Mouse (Mus musculus): ENCODE data around the gene Ybx2.

The Ybx2 gene

GRCm38 (mm10) chr11:69961841-69962240, 26.2 kb downstream of the Ybx2 start:
- no peak for TF ChIP-seq GATA4 (IDR thresholded peaks at IDR 0.05; ENCODE audit: insufficient replicate concordance, low read length)

- no peak for TF ChIP-seq GATA4 (IDR thresholded peaks at IDR 0.05; ENCODE audit: insufficient replicate concordance, low read length)
Observed at GRCm38 (mm10) chr11:69964650-69965270, 29.2 kb downstream of the Ybx2 start, which contains the start of gene Cldn7. Gene Cldn7 (plus strand): TSS chr11:69964779.

- no peak for TF ChIP-seq GATA4 (IDR thresholded peaks at IDR 0.05; ENCODE audit: insufficient replicate concordance, low read length)
Observed at GRCm38 (mm10) chr11:69965271-69966005, 29.8 kb downstream of the Ybx2 start.

- no peak; the same call in 1 of the 2 replicates for TF ChIP-seq GATA4 (IDR thresholded peaks at IDR 0.05; ENCODE audit: insufficient replicate concordance, low read length)
Observed at GRCm38 (mm10) chr11:69966006-69966859, 30.6 kb downstream of the Ybx2 start.

GRCm38 (mm10) chr11:69966860-69967517, 31.4 kb downstream of the Ybx2 start:
- TF ChIP-seq GATA4 (IDR thresholded peaks at IDR 0.05; ENCODE audit: insufficient replicate concordance, low read length) = no peak

GRCm38 (mm10) chr11:69968793-69969192, 33.2 kb downstream of the Ybx2 start:
- no peak for TF ChIP-seq GATA4 (IDR thresholded peaks at IDR 0.05; ENCODE audit: insufficient replicate concordance, low read length)

GRCm38 (mm10) chr11:69970222-69970621, 34.6 kb downstream of the Ybx2 start:
- no peak for TF ChIP-seq GATA4 (IDR thresholded peaks at IDR 0.05; ENCODE audit: insufficient replicate concordance, low read length)

GRCm38 (mm10) chr11:69970775-69971174, 35.2 kb downstream of the Ybx2 start:
- no peak for TF ChIP-seq GATA4 (IDR thresholded peaks at IDR 0.05; ENCODE audit: insufficient replicate concordance, low read length)

- TF ChIP-seq GATA4 (IDR thresholded peaks at IDR 0.05; ENCODE audit: insufficient replicate concordance, low read length) = no peak
Observed at GRCm38 (mm10) chr11:69974907-69975306, 39.3 kb downstream of the Ybx2 start.

- TF ChIP-seq GATA4 (IDR thresholded peaks at IDR 0.05; ENCODE audit: insufficient replicate concordance, low read length) = peak; percentile 99
Observed at GRCm38 (mm10) chr11:69976271-69976670, 40.7 kb downstream of the Ybx2 start.

GRCm38 (mm10) chr11:69979827-69980195, 44.2 kb downstream of the Ybx2 start:
- TF ChIP-seq GATA4 (IDR thresholded peaks at IDR 0.05; ENCODE audit: insufficient replicate concordance, low read length) = no peak

GRCm38 (mm10) chr11:69980196-69981140, 44.9 kb downstream of the Ybx2 start:
- TF ChIP-seq GATA4 (IDR thresholded peaks at IDR 0.05; ENCODE audit: insufficient replicate concordance, low read length) = peak; percentile 62; the same call in 1 of the 2 replicates

GRCm38 (mm10) chr11:69981141-69981762, 45.7 kb downstream of the Ybx2 start, which contains the start of gene Ctdnep1:
Gene Ctdnep1 (plus strand): TSS chr11:69981156.
- TF ChIP-seq GATA4 (IDR thresholded peaks at IDR 0.05; ENCODE audit: insufficient replicate concordance, low read length) = no peak
